In genomic region chr10:81383802-81384604, GRCm38 (mm10) we compare ENCODE assay signal across 8 mouse cellular contexts. TPM values are rescaled to one million over a fixed set of nuclear protein-coding genes. Genes with fewer than 3 reads are reported as not detected.
DNase-seq lines count a peak whose midpoint lies in the region; ATAC-seq lines count a peak whose summit lies in the region.

Gene Dohh (plus strand): TSS chr10:81384428.
Gene Gm48551 (plus strand): TSS chr10:81384466.

- DNase-seq in Muller cell, postnatal 12 days (ENCODE audit: inconsistent ontology term), result peak; percentile 98
- DNase-seq in cerebellum, adult 9-11 months, result peak; percentile 99
- peak; percentile 97 to 100 for DNase-seq in frontal cortex, adult 2 months (ENCODE audit: extremely low spot score in 1 of 2, low spot score in 1 of 2)
- DNase-seq in hindbrain, embryonic 11.5 days (ENCODE audit: low spot score), result peak; percentile 99
- peak; percentile 99 for DNase-seq in layer of hippocampus, postnatal 10 days (ENCODE audit: low spot score in 2 of 2)
- DNase-seq in lung, postnatal 10 days, result peak; percentile 100
- peak; percentile 98 for DNase-seq in ovary, postnatal 36 days (ENCODE audit: low spot score)
- peak; percentile 98 for DNase-seq in thymus, postnatal 25 days

- WGBS in hindbrain, embryonic 11.5 days, result 5% methylated on average over 51 of the region's 54 CpGs

- H3K36me3 ChIP-seq in hindbrain, embryonic 11.5 days (ENCODE audit: control insufficient read depth, insufficient read depth, low read length), result peaks cover 4% of the 10 kb centered on the region; the same call in 1 of the 2 replicates

- H3K27ac ChIP-seq in hindbrain, embryonic 11.5 days (ENCODE audit: low read depth, low read length), result peak within 1 kb of the TSS; percentile 72; the same call in 1 of the 2 replicates

- H3K4me2 ChIP-seq in hindbrain, embryonic 11.5 days (replicated peaks; ENCODE audit: low read depth, low read length), result peak within 1 kb of the TSS; percentile 91

- no peaks in the 10 kb centered on the region for H3K27me3 ChIP-seq in hindbrain, embryonic 11.5 days (ENCODE audit: control insufficient read depth, insufficient read depth, low read length)

- H3K4me3 ChIP-seq in hindbrain, embryonic 11.5 days (ENCODE audit: low read depth, low read length), result peak within 1 kb of the TSS; percentile 96

- no peaks in the 10 kb centered on the region for H3K9me3 ChIP-seq in hindbrain, embryonic 11.5 days (ENCODE audit: control insufficient read depth, low read length)

- peak; percentile 94 for ATAC-seq in hindbrain, embryonic 11.5 days (ENCODE audit: low FRiP score)

- H3K4me1 ChIP-seq in hindbrain, embryonic 11.5 days (replicated peaks; ENCODE audit: control insufficient read depth, insufficient read depth, low read length), result peaks cover 10% of the 10 kb centered on the region; the same call in 1 of the 2 replicates

- H3K9ac ChIP-seq in hindbrain, embryonic 11.5 days (ENCODE audit: low read depth, low read length), result peak within 1 kb of the TSS; percentile 85

RNA-seq across cellular contexts. Expression of gene Dohh, which starts in this region (rescaled TPM):
- polyA plus RNA-seq in frontal cortex, adult 2 months (2012; rRNA removed), result 92.2 and 105 TPM in 2 replicates
- 44.8 and 52.6 TPM in 2 replicates for polyA plus RNA-seq in hindbrain, embryonic 11.5 days (2014; fragmentation: Nextera tagmentation; extraction: Ambion mirVana)
- 10 to 100 TPM; 72.0 to 77.3 TPM for total RNA-seq in layer of hippocampus, postnatal 10 days (2021)

RNA-seq across cellular contexts. Expression of gene Gm48551, which starts in this region (rescaled TPM):
- 6.9 and 8.9 TPM in 2 replicates for polyA plus RNA-seq in frontal cortex, adult 2 months (2012; rRNA removed)
- polyA plus RNA-seq in hindbrain, embryonic 11.5 days (2014; fragmentation: Nextera tagmentation; extraction: Ambion mirVana), result 2.2 and 3.2 TPM in 2 replicates
- total RNA-seq in layer of hippocampus, postnatal 10 days (2021), result 1 to 10 TPM; 2.3 to 4.5 TPM

Comparison
In these comparisons a context has a peak if more than half of its experiments do, and no peak if none do; other contexts are left out.
1. Peak in every context shown above with its lines: DNase-seq, ATAC-seq, H3K4me3 ChIP-seq and H3K27ac ChIP-seq.